Mouse (Mus musculus): ENCODE measurements at regions not wholly inside any gene's neighbourhood (a gene's known extent, or its start where the extent isn't known, plus 50 kb on each side); places are given as distances from the start of the nearest gene placed in this dataset.

- no peak for ATAC-seq (ENCODE audit: insufficient number of reproducible peaks, low FRiP score, low TSS enrichment)
These were observed 77.0 kb downstream of the Irs2 start for GRCm38 (mm10) chr8:10931266-10931665.

GRCm38 (mm10) chr8:10928836-10929235 lies 79.4 kb downstream of the Irs2 start:
- no peak for ATAC-seq (ENCODE audit: insufficient number of reproducible peaks, low FRiP score, low TSS enrichment)

- no peak for ATAC-seq (ENCODE audit: insufficient number of reproducible peaks, low FRiP score, low TSS enrichment)
These were observed 79.9 kb downstream of the Irs2 start for GRCm38 (mm10) chr8:10928342-10928794.

- ATAC-seq (ENCODE audit: insufficient number of reproducible peaks, low FRiP score, low TSS enrichment), result no peak
These were observed 81.1 kb downstream of the Irs2 start for GRCm38 (mm10) chr8:10927187-10927586.

GRCm38 (mm10) chr8:10926518-10926915 lies 81.7 kb downstream of the Irs2 start:
- no peak for ATAC-seq (ENCODE audit: insufficient number of reproducible peaks, low FRiP score, low TSS enrichment)

- no peak for ATAC-seq (ENCODE audit: insufficient number of reproducible peaks, low FRiP score, low TSS enrichment)
These were observed 82.4 kb downstream of the Irs2 start for GRCm38 (mm10) chr8:10925582-10926517.

GRCm38 (mm10) chr8:10924526-10925199 lies 83.6 kb downstream of the Irs2 start:
- ATAC-seq (ENCODE audit: insufficient number of reproducible peaks, low FRiP score, low TSS enrichment), result no peak

- ATAC-seq (ENCODE audit: insufficient number of reproducible peaks, low FRiP score, low TSS enrichment), result no peak
These were observed 84.2 kb downstream of the Irs2 start for GRCm38 (mm10) chr8:10924001-10924490.

GRCm38 (mm10) chr8:10923071-10924000 lies 84.9 kb downstream of the Irs2 start:
- no peak for ATAC-seq (ENCODE audit: insufficient number of reproducible peaks, low FRiP score, low TSS enrichment)

GRCm38 (mm10) chr8:10922209-10923030 lies 85.8 kb downstream of the Irs2 start:
- ATAC-seq (ENCODE audit: insufficient number of reproducible peaks, low FRiP score, low TSS enrichment), result no peak

GRCm38 (mm10) chr8:10921439-10922191 lies 86.6 kb downstream of the Irs2 start:
- no peak for ATAC-seq (ENCODE audit: insufficient number of reproducible peaks, low FRiP score, low TSS enrichment)

- ATAC-seq (ENCODE audit: insufficient number of reproducible peaks, low FRiP score, low TSS enrichment), result no peak
These were observed 88.6 kb downstream of the Irs2 start for GRCm38 (mm10) chr8:10919620-10920019.

GRCm38 (mm10) chr8:10918403-10919035 lies 89.7 kb downstream of the Irs2 start:
- ATAC-seq (ENCODE audit: insufficient number of reproducible peaks, low FRiP score, low TSS enrichment), result no peak

GRCm38 (mm10) chr8:10914616-10915015 lies 93.6 kb downstream of the Irs2 start:
- ATAC-seq (ENCODE audit: insufficient number of reproducible peaks, low FRiP score, low TSS enrichment), result no peak

GRCm38 (mm10) chr8:10912436-10912835 lies 95.8 kb downstream of the Irs2 start:
- ATAC-seq (ENCODE audit: insufficient number of reproducible peaks, low FRiP score, low TSS enrichment), result no peak

GRCm38 (mm10) chr8:10911371-10911770 lies 96.9 kb downstream of the Irs2 start:
- ATAC-seq (ENCODE audit: insufficient number of reproducible peaks, low FRiP score, low TSS enrichment), result no peak

- ATAC-seq (ENCODE audit: insufficient number of reproducible peaks, low FRiP score, low TSS enrichment), result no peak
These were observed 97.3 kb downstream of the Irs2 start for GRCm38 (mm10) chr8:10910954-10911353.

- ATAC-seq (ENCODE audit: insufficient number of reproducible peaks, low FRiP score, low TSS enrichment), result no peak
These were observed 97.9 kb downstream of the Irs2 start for GRCm38 (mm10) chr8:10910244-10910872.
